Mouse (Mus musculus): Measurements from ENCODE around the gene Tet2.

DNA sequence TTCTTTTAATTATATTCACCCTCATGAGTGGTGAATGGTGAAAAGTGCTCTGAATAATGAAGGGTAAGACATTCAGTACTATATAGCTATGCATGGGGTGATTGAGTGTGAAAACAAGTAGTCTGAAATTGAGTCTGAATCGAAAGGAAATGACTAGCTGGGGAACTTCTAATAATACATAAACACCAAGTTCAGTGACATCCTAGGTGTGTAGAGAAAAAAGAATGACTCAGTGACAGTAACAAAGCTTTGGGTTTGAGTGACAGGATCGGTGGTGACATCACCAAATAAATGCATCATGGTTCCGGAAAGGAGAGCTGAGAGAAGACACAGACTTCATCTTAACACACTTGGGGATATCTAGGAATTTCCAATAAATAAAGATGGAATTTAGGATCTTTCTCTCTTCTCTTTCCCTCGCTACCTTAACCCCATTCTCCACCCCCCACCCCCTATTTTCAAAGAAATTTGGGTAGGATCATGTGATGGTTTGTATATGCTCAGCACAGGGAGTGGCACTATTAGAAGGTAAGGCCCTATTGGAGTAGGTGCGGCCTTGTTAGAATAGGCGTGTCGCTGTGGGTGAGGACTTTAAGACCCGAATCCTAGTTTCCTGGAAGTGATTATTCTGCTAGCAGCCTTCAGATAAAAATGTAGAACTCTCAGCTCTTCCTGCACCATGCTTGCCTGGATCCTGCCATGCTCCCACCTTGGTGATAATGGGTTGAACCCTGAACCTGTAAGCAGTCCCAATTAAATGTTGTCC is 29.6 kb downstream of the Tet2 start:
- TF ChIP-seq CTCF (IDR thresholded peaks at IDR 0.05; ENCODE audit: low read depth, low read length) = no peak
- no peak for TF ChIP-seq POLR2A (IDR thresholded peaks at IDR 0.05; ENCODE audit: borderline replicate concordance, low read depth, low read length)

Data from bone marrow macrophage, adult 2 months (primary cell).